Mouse (Mus musculus) naive thymus-derived CD4-positive, alpha-beta T cell, adult 2 months (primary cell): Measurements from ENCODE around the gene Slc35f4.
A peak's percentile ranks its signal among the peaks of the same experiment; 100 is the strongest.

Experiments
- DNase-seq: peaks from one replicate; pipeline ENCODE4 v3.0.0-alpha.2; 2011; ENCODE audit warnings: low read depth

The Slc35f4 gene

DNA sequence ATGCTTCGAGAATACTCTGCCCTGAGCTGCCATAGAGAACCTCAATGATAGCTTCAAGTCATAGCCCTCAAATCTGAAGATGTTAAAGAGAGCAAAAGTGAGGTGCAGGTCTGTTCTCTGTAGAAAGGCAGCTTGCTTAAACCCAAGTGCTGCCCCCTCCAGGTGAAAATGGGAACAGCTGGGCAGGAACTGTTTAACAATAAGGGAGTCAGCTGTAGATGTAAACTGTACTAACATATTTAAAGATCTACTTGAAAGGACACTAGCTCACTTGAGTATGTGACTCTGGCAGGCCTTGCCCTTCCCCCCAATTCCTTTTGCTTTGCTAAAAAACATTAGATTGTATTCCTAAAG lies 177.0 kb downstream of the Slc35f4 start:
- DNase-seq = peak; percentile 3

- DNase-seq = no peak
Observed at GRCm38 (mm10) chr14:49348164-49348896, 177.5 kb downstream of the Slc35f4 start.

DNA sequence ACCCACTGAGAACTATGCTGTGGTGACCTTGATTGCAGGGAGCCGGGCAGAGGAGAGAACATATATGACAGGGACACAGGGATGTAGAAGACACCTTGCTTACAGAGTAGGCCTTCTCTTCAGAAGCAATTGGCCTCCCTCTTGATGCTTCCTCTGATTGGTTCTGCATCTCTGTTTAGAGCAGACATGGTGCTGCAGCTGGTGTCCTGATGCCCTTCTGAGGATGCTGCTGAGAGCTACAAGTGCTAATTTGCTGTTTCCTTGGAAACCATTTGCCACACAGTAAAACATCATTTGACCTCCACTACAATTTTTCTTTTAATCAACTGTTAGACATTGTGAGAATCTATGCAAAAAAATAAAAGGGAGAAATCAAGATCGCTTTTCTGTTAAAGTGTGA lies 180.0 kb downstream of the Slc35f4 start:
- DNase-seq = no peak

- DNase-seq = no peak
Observed at GRCm38 (mm10) chr14:49337011-49337410, 188.8 kb downstream of the Slc35f4 start.

DNA sequence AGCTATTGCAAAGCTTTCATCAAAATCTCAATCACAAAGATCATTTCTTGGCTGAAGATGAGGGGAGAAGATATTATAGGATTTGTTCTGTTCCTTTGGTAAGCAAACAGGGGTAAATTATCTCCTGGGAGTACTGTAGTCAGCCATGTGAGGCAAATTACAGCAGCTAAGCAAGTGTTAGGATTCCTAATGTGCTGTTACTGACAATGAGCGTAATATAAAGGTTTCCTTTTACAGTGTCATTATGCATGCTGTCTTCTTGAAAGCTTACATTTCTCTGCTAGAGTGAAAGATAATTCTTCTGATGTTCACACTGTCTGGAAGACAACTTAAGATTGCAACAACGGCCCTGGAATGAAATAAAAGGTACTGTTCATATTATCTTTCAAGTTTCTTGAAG lies 192.0 kb downstream of the Slc35f4 start:
- no peak for DNase-seq

DNA sequence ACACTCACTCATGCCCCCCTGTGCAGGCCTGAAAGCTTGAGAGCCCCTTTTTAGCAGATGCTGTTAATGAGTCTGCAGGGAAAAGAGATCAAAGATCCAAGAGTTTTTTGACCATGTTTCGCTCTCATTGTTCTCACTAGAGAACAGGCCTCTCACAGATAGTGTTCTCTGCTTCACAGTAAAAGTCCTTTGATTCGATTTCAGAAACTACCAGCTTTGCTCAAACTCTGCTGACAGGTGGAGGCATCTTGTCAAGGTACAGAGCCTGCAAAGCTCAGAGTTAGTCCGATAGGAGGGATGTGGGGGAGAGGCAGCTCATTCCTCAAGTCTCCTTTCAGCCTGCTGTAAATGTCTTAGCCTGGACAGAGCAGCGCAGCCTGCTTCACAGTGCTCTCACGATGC lies 209.4 kb downstream of the Slc35f4 start:
- DNase-seq = no peak

- DNase-seq = no peak
Observed at GRCm38 (mm10) chr14:49313981-49314380, 211.9 kb downstream of the Slc35f4 start.

DNA sequence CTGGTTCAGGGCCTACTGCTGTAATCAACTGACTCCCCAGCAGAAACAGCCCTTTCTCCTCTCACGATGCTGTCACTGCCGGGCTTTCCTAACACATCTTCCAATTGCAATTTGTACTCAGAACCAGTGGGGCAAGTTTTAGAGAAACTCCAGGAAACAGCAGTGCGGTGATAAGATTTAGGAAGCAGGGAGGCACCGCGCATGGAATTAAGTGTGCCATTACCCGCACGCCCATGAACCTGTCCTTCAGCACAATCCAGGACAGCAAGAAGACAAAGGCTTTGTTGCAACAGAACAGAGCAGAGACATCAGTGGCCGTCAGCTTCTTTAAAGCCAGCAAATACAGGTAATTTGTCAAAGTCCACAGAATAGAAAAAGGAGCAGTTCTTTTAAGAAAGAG lies 212.5 kb downstream of the Slc35f4 start:
- no peak for DNase-seq

- no peak for DNase-seq
Observed at GRCm38 (mm10) chr14:49311548-49311947, 214.3 kb downstream of the Slc35f4 start.

DNA sequence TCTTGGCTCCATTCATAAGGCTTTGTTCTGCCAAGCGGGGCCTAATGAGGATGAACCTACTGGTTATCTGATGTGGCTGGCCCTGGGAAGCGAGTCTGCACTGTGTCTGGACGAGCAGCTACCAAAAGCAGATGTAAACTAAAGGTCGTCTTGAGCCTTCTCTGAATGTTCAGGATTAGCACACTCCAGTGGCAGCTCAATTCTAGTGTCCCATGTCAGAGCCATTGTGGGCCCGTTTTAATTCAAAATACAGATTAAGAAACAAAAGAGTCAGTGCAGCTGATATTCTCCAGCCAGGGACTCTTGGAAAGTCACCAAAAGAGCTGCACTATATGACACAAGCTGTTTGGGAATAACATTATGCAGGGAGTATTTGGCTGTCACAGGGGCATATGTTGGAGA lies 214.8 kb downstream of the Slc35f4 start:
- DNase-seq = no peak

- no peak for DNase-seq
Observed at GRCm38 (mm10) chr14:49309670-49310069, 216.2 kb downstream of the Slc35f4 start.

GRCm38 (mm10) chr14:49308591-49308990 lies 217.3 kb downstream of the Slc35f4 start:
- no peak for DNase-seq

DNA sequence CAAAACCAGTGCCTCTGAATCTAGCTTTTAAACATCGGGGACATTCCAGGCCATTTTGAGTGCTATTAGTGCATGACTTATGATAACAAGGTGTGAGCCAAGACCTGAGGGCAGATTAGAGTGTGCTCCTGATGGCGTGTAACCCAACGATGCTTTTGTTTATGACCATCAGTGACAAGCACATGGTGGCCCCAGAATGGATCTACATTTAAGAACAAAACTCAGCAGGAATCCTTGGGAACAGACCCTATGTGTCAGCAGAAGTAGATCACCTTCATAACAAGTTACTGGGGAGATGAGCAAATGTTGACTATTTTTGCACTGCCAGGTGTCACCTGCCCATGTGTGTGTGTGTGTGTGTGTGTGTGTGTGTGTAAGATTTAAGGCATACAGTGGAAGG lies 218.0 kb downstream of the Slc35f4 start:
- DNase-seq = no peak

DNA sequence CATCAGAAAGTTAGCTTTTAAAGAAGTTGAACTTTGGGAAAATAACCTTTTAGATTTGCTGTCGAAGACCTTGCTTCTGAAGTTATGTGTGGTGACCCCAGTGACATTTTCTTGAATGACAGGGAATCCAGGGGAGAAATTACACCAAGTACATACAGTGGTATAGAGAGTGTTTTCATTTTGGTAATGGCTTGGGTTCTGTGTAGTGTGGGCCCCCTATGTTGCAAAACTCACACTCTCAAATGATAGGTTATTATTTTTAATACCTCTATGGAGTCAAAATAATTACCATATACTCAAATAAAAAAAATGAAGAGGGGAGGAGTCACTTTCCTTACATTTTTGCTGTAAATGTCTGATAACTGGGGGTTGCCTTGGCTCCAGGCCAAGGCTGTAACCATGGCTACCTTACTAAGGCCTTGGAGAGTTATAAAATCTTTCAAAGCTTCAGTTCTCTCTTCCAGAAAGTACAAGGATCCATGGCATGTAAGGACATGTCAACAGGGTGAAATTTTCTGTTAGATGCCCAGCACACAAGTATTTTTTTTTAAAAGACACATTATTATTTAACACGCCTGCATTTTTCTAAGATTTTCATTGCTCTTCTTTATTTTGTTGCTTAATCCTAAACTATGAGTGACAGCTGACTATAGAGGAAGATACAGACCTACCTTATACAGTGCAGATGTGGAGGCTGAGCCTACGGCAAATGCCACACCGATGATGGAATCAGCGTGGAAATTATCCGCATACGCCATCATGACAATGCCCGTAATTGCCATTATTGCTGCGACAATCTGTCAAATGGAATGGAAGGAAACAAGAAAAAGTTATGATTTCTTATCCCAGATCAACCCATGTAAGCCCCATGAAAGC lies 220.1 kb downstream of the Slc35f4 start:
- DNase-seq = no peak

DNA sequence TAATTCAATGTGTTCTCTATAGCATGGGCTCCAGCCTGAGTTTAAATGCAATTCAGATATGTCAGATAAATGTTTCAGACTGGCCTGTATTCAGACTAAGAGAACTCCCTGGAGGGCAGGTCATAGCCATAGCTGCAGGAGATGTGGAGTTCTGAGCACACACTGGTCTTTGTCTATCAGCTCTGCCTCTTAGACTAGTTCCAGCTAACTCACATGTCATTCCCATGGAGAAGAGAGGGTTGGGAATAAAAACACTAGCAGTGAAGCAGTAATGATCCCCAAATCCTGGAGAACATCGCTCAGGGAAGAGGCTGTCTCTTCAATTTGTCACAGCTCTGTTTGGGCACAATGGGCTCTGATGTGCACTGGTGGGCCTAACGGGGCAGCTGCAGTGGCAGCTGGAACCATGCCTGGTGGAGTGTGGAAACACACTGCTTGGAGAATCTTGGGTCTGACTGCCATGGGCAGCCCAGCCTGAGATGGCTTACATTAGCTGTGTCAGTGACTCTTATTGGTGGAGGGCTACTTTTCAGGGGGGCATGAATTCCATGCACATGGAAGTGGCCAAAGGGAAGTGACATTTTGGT lies 223.5 kb downstream of the Slc35f4 start:
- DNase-seq = no peak

GRCm38 (mm10) chr14:49300981-49301619 lies 224.7 kb downstream of the Slc35f4 start:
- no peak for DNase-seq

DNA sequence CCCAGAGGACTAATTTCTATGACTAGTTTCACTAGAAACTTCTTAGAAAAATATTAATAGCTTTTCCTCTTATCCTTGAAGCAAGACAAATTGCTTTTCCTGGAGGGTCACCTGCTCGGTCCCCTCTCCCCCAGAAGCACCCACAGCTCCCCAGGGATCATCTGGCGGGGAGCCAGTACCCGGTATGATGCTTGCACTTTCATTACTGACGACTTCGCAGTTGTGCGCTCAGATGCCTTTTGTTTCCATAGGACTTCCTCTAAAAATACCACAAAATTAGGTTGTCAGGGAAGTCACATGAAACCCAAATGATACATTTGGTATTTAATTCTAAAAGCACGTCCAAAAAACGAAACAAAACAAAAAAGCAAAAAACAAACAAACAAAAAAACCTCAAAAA lies 225.5 kb downstream of the Slc35f4 start:
- DNase-seq = no peak

DNA sequence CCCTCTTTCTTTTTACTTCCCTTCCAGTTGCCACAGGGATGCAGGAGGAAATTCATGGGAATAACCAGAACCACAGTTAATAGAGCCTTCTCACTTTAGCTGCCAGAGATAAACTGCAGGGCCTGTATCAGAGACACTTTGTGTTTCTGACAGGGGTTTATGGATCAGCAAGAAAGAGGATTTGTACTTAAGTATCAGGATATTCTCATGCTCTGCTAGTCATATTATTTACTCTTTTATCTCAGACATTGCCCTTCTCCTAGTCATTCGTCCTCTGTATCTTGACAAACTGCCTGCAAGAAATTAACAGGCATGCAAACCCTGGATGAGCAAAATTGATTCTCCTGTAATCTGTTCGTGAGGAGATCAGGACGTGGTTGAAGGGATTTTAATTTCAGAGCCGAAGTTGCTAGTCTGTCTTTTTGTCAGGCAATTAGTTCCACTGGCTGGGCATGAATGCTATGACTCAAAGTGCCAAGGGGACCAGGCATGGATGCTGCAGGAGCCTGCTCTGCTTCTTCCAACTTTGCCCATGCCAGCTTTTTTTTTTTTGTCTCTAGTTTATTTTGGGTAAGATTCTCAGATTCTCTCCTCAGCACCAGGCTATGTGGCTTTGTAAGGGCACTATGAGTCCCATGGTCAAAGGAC lies 231.9 kb downstream of the Slc35f4 start:
- DNase-seq = no peak

GRCm38 (mm10) chr14:49290029-49290745 lies 235.7 kb downstream of the Slc35f4 start:
- DNase-seq = no peak

DNA sequence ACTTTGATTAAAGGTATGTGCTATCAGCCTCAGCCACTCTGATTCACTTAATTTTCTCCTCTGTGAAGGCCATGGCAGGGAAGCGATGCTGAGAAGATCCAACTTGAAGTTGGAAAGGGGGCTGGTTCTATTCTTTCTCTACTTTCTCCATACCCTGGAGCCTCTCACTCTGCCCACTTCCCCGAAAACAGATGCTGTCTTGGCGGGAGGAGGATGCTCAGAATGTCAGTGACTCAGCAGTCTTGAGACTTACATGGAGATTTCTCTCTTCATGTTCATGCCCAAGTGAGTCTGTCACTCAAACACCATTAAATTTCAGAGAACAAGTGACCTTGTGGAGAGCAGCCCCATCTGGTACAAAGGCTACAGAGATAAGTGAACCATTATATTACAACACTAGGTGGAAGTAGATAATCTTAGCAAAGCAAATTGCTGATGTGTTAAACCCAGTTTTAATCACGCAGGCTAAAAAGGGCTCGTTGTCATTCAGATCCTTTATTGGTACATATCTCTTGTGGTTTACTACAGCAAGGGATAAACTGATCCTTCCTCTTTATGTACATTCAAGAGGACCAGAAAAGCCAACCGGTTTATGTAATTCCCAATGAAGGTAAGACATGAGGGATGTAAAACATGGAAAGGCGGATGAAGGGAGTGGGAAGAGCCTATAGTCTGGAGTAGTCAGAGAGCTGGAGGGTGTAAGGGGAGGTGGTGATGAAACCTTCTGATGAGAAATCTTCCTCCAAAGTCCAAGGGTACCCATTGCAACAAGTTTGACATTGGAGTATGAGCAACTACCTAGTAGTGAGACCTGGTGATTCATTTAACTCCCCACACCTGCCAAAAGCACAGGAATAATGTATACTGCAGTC lies 241.8 kb downstream of the Slc35f4 start:
- no peak for DNase-seq
